Mouse (Mus musculus): Measurements from ENCODE around the gene Rps29.

DNA sequence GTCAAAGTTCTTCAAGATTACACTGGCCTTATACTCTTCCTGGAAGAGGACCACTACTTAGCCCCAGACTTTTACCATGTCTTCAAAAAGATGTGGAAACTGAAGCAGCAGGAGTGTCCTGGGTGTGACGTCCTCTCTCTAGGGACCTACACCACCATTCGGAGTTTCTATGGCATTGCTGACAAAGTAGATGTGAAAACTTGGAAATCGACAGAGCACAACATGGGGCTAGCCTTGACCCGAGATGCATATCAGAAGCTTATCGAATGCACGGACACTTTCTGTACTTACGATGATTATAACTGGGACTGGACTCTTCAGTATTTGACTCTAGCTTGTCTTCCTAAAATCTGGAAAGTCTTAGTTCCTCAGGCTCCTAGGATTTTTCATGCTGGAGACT lies 26.4 kb upstream of the Rps29 start:
- no peak for TF ChIP-seq GATA1 (IDR thresholded peaks at IDR 0.05; ENCODE audit: borderline replicate concordance, low read length)
- TF ChIP-seq FLI1 (IDR thresholded peaks at IDR 0.05; ENCODE audit: low read length) = no peak

Data from megakaryocyte, embryonic 14.5 days (primary cell).